Mouse (Mus musculus) heart, adult 18-20 months (tissue): Measurements from ENCODE around the gene Zfp618. TPM values are rescaled to one million over a fixed set of nuclear protein-coding genes. Genes with fewer than 3 reads are reported as not detected.

Experiments used
- DNase-seq, 2 experiments: peaks; one replicate each; pipeline ENCODE4 v3.0.0; 2021 to 2022; ENCODE audit warnings: mixed read lengths in 1 of 2
- total RNA-seq, 2 experiments: library from RNA; stranded (reverse); gene quantifications; 2 replicates each; pipeline ENCODE4 v1.2.3; 2021

Gene Zfp618
- total RNA-seq, 2 experiments from 2014 or later, result 0.20 to 0.23 TPM

DNA sequence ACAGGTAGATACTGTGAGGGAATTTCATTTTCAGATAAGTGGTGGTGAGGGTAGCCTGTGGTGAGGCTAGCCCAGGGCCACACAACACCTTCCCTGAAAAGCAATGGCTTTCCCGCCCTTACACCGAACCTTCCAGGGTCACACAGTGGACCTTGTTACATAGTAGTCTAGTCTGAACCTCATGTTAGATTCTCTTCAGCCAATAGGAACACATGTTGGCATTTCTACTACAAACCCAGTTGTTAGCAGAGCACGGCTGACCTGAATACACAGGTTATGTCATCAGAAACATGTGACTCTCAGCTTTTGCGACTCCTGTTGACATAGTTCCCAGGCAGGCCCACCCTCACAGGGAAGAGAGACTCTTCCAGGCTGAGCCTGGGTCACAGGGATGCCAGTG lies 33.9 kb downstream of the Zfp618 start:
- DNase-seq, result no peak

- DNase-seq, result no peak
Measured at GRCm38 (mm10) chr4:62999916-63000315, 34.5 kb downstream of the Zfp618 start.

DNA sequence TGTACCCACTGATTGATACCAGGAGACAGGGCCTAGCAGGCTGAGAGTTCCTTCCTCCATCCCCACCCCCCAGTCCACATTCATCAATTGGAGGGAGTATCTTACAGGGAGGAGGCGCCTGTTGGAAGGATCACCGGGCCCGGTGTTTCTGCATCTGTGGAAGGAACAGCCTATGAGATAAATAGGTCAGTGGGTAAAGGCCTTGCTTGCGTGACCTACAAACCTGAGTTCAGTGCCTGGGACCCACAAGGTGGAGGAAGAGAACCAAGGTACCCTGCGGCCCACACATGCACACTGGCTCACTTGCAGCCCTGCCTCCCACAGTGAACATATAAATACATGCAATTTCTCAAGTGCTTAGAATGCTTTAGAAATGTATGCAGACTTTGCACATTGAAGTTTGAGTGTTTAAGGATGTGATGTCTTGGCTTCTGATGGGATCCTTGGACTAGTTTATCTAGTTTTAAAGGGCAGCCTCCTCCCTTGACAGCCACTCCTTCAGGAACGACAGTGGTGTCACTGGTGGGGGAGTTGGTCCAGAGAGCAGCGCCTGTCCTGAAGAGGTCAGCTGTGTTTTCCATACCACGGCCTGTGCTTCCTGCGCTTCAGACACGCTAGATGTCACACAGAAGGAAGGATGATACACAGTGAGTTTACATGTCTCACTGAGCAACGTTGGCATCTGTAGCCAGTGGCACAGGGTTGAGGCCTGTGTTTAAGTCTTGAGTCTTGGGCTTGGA lies 35.1 kb downstream of the Zfp618 start:
- DNase-seq, result no peak

GRCm38 (mm10) chr4:63002386-63002785 lies 37.0 kb downstream of the Zfp618 start:
- DNase-seq, result no peak

GRCm38 (mm10) chr4:63004519-63004918 lies 39.1 kb downstream of the Zfp618 start:
- DNase-seq, result no peak

DNA sequence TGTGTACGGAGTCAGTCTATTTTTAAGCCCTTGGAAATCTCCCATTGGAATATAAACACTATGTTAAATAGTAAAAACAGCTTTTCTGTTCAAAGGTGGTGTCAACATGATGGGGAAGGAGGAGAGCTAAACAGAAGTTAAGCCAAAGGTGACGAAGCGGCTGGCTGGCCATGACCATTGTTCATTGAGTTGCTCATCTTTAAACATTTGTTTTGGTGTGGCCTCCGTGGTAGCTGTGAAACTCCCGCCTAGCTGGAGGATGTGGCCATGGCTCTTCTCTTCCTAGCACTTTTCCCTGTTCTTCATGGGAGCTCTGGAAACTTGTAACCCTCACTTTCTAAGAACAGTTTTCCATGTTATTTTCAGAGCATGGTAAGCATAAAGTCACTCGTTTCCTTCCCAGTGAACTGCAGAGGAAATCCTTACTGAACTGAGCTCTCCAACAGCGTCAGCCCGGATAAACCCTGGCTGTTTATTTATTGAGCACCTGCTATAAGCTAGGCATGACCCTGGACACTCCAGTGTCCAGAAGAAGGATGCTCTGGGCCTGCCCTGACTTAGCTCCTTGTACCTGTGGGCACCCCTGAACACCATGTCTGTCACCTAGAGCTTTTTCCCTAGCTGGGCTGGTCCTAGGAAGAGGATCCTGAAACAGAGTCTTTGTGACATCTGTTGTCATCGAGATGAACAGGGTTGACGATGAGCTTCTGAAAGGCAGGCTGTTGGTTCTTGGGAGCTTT lies 40.2 kb downstream of the Zfp618 start:
- DNase-seq, result no peak

GRCm38 (mm10) chr4:63006198-63007155 lies 41.1 kb downstream of the Zfp618 start:
- DNase-seq, result no peak

DNA sequence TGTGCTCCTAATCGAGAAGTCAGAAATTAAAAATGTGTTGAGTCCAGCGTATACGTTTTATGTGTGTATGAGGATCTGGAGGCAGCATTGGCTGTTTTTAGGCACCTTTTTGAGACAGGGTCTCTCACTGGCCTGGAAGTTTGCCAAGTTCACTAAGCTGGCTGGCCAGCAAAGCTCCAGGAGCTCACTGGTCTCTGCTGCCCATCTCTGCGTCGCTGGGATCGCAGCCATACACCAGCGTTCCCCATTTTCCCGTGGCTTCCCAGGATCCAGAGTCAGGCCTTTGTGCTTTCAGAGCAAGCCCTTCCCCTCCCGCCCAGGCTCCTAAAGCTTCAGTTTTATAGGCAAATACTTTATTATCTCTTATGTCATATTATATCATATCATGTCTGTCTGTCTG lies 42.8 kb downstream of the Zfp618 start:
- no peak for DNase-seq

DNA sequence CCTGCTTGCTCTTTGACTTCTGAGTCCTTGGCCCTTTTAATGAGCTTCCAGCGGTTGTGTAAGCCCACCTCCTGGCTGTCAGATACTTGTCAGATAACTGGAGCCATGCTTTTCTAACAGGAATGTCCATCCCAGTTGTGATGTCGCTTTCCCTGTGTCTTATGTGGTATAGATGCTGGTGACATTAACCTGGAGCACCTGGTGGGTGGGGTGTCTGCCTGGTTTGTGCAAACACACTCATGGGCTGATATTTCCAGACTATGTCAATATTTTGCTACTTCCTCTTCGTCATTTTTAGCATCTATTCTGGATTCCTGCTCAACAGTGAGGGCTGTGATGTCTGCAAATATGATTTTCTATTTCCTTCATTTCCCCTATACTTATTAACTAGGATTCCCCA lies 43.4 kb downstream of the Zfp618 start:
- no peak for DNase-seq

- no peak for DNase-seq
Measured at GRCm38 (mm10) chr4:63009821-63010220, 44.4 kb downstream of the Zfp618 start.

DNA sequence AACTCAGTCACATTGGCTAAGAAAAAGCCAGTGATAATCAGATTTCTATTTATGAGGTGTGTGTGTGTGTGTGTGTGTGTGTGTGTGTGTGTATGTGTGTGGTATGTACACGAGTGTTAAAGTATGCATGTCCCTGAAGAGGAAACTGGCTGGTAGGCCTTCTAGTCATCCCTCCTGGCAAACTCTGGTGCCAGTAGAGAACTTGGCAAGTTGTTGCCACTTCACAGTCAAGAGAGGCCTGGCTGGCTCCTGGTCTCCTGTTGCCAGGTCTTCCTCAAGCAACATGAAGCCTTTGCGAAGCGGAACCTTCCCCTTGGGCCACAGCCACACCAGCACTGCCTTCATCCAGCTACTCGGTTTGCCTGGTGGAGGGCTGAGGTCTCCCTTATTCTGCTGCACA lies 44.9 kb downstream of the Zfp618 start:
- DNase-seq, result peak; percentile 63 to 78

DNA sequence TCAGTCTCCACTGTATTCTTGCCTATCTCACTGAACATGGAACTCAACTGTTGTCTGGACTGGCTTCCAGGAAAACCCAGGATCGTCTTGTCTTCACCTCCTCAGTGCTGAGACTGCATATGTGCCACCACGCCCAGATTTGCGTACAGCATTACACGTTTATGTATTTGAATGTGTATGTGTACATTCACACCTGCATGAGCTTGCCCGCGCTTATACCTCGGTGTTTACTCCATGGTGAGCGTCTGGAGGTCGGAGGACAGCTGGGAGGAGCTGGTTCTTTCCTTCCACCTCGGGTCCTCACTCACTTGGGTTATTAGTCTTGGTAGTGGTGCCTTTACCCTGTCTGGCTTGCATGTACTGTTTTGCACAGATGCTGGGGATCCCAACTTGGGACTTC lies 53.2 kb downstream of the Zfp618 start:
- DNase-seq, result no peak

DNA sequence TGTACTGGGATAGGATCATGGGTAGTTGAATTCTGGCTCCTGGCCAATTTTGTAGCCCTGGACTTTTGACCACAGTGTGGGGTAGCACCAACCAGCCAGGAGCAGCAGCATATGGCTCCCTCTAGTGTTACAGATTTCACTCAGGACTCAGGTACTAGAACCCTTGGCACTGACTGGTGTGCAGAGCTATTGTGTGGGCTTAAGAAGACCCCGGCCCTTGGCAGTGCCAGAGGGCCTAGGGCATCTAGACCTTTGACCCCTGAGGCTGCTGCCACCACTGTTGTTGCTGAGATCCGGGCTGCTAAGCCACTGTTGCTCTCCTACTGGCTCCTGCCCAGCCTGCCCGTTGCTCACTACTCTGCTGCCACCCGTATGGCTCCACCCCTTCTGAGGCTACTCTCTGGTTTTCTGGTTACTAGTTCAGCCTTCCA lies 54.1 kb downstream of the Zfp618 start:
- DNase-seq, result no peak

DNA sequence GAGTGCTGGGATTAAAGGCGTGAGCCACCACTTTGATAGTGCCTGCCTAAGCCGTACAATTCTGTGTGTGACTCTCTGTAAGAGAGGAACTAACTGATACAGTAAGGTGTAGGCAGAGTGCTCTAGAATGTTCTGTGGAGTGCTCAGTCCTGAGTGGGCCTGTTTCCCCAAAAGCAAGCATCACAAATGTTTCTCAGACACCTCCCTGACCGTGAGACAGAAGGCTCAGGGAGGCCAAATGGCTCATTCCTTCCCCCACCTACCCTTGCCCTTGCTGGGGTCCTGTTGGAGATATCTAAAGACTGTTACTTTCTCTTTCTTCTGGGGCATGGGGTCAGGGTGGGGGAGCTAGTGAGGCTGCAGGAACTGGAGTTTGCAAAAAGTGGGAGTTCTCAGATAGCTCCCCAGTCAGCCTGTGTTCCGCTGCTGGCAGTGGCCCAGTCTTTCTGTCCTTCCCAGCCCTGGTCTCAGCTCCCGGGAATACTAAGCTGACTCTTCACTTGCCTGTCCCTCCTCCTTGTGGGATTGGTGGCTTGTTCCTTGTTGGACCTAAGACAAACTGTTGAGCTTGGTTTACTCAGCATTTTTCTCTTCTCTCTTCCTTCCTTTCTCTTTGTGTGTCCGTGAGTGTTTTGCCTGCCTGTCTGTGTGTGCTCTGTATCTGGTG lies 55.8 kb downstream of the Zfp618 start:
- peak; percentile 42 to 51 for DNase-seq

DNA sequence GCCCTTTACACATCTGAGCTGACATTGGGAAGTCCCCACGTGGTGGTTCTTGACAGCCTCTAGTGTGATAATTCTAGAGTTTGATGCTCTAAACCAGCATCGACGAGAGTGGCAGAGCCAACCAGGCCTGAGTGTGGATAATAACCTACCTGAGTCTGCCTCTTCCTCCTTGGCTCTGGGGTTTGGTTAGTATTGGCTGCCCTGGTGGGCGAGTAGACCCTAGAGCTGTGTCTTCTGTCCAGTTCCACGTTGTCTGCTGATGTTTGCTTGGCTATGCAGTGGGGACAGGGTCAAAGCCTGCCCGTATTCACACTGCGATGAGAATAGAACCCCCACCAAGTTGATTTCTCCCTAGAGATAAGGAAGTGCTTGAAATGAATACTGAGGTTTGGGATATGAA lies 58.1 kb downstream of the Zfp618 start:
- no peak for DNase-seq

DNA sequence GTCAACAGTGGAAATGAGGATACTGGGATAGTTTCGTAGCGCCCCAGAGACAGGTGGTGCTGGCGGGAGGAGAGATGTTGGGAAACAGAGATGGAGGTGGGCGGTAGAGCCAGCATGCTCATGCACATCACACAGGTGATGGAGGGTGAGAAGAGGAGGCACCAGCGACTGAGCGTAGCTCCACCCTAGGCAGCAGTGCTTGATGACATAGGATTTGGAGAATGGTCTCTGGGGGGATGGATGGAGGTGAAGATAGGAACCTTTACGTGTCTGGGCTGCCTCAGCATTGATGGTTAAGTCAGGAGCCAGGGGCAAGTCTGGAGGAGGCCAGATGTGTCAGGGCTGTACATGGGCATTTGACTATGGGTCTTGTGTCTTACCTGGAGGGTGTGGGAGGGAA lies 58.7 kb downstream of the Zfp618 start:
- DNase-seq, result no peak

- DNase-seq, result no peak
Measured at GRCm38 (mm10) chr4:63024734-63025256, 59.4 kb downstream of the Zfp618 start.

DNA sequence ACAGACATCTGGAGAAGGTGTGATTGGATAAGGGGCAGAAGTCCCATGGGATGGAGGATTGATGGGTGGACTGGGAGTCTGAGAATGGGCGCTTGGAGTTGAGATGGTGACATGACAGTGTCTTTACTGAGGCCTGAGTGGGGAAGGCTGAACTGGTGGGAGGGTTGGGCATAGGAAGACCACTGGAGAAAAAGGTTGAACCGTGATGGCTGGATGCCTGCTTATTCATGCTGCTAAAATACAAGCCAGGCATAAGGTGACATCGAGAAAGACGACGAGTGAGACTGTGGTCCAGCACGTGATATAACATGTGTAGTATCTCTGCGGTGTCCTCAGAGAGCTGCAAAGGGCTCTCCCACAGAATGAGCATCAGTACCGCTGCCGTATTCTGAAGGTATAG lies 59.9 kb downstream of the Zfp618 start:
- no peak for DNase-seq

GRCm38 (mm10) chr4:63026286-63026685 lies 60.9 kb downstream of the Zfp618 start:
- DNase-seq, result no peak

DNA sequence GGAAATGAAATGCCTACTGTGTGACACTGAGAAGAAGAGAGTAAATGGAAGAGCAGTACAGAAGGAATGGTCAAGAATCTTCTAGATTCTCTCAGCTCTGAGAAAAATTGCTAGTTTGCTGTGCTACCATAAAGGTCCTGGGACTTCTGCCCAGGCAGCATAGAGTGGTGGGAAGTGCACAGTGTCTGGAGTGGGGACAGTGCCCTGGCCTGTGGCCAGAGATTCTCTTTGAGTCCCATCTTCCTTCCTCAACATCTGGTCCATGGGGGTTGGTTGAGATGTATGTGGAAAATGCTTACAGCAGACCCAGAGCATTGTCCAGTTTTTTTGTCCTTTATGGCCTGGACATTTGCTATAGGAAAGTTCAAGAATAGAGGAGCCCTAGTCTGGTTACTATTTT lies 62.1 kb downstream of the Zfp618 start:
- no peak for DNase-seq

- DNase-seq, result no peak
Measured at GRCm38 (mm10) chr4:63030157-63030556, 64.8 kb downstream of the Zfp618 start.

GRCm38 (mm10) chr4:63031240-63031639 lies 65.9 kb downstream of the Zfp618 start:
- DNase-seq, result no peak
